Mouse (Mus musculus): Measurements from ENCODE around the gene Faap100.
"Not testable (repeated sequence)": the region's sequence is repeated elsewhere in the genome, so short reads cannot be mapped to it uniquely, and the experiment has no call there.

Gene Faap100

DNA sequence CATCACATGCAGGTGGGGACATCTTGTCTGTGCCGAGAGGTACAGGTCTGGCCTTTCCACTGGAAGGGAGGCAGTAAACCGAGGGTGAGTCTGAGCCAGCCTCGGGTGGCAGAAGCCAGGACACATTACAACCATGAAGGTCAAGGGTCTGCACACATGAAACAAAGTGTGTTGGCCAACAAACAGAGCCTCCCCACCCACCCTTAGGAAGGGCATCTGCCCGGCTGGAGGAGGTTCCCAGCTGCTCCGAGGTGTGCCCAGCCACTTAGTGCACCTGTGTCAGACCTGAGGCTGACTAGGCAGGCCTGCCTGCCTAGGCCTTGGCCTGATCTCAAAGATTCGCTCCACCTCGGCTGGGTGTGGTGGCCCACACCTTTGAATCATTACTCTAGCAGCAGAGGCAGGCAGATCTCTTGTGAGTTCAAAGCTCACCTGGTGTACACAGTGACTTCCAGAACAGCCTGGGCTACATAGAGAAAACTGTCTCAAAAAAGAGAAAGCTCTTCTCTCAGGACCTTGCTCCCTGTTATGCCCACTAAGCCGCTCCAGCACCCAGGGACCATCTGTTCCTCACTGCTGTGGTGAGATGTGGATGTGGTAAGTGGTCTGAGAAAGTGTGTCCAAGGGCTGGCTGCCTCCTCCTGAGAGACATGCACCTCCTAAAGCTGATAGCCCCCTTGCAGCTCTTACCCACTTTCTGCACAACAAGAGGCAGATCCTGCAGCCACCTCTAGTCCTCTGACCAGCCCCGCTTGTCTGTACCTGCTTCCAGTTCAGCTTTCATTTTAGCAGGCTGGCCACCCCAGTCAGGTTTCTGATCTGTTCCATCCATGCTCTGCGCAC lies 27.1 kb downstream of the Faap100 start:
- DNase-seq = no peak

DNA sequence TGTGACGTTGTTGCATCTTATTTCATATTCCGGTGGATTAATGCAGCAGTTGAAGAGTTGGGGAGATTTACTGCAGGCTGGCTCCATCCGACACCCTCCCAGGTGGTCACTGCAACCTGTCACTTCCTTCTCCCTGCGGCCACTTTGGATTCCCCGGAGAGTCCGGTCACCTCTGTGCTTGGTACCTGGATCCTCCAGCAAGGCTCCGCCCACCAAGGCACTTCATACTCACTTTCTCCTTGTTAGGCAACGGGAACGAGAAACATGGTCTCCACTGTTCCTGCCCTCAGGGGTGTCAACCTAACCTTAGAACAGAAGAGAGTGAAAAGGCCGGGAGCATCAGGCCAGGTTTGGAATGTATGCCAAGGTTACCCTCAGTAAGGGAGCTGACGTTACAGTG lies 27.9 kb downstream of the Faap100 start:
- no peak for DNase-seq

DNA sequence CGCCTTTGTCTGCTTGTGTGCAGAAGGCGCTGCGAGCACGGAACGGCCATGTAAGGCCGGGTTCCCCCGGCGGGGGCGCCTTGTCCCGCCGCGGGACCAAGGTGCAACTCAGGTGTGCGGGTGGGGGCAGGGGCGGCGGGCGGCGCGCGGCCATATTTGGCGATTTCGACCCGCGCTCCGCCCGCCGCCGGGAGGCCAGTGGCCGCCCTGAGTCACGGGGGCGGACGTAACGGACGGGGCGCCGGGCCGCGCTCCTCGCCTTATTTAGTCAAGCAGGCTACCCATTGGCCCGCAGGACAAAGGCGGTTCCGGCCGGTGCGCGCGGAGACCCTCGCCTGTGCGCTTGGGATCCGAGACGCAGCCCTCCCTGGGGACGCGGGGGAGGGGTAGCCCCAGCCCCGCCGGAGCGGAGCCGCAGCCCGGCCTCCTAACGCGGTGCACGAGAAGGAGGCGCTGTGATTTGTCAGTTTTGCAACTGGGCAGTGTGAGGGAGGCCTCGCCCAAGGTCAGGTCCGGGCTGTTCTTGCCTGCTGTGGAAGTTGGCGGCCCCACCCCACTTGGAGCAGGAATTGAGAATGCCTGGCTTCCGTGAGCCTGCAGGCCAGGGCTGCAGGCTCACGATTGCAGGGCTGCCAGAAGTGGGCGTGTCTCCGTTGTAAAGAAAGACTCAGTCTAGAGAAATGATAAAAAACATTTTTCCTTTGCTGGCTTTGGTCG lies 28.4 kb downstream of the Faap100 start:
- DNase-seq = peak; percentile 69 to 77

DNA sequence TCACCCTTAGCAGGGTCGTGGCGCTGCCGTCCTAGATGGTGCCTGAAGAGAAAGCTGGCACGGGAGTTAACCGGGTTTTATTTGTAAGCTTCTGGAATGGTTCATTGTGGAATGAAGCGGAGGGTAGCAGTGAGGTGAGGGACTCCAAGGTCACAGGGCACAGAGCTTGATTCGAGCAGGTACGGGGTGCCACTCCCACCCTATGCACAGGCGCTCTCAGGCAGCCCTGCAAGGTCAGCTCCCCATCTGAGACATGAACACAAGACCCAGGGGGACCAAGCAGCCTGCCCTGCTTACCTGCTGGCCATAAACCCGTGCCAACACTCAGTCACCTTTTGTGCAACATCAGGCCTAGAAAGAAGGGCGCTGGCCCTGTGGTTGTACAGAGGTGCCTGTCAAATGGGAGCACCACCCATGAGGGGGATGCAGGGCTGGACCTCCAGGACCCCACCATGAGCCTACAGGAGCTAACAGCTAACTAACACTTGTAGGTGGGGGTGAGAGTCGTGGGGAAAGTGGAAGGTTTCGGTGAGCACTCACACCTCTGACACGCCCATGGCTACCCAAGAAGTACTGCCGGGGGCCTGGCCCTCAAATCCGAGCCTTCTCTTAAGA lies 29.1 kb downstream of the Faap100 start:
- DNase-seq = peak; percentile 28 to 43

- peak in 1 of 2 experiments; percentile 47 for DNase-seq
These were observed 29.7 kb downstream of the Faap100 start for GRCm38 (mm10) chr11:120348684-120349370.

DNA sequence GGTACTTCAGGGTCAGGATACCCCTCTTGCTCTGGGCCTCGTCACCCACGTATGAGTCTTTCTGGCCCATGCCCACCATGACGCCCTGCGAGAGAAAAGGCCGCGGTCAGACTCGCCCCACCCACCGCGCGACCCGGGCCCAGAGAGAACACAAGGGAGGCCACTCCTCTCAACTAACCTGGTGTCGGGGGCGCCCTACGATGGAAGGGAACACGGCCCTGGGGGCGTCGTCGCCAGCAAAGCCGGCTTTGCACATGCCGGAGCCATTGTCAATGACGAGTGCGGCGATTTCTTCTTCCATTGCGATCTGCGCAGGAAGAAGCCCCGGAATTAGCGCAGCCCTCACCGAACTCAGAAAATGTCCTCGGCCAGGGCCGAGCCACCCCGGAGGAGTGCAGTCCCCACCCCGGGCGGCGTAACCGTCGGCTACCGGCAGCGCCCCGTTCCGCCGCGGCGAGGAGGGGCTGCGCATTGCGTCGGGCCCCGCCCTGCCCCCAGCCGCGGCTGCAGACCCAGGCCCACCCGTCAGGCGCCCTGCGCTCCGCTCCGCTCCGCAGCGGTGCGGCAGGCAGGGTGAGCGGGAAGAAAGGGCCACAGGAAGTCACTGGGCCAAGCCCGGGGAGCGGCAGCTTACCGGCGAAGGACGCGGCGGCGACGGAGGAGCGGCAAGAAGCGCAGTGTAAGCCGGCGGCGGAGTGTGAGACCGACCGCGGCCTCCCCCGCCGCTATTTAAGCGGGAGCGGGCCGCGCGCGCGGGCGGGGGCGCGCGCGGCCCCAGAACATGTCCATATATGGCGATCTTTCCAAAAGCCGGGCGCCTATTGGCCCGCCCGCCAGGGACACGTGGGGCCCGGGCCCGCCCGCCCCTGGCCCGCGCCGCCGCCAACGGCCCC lies 30.5 kb downstream of the Faap100 start, which contains the start of gene Actg1:
Actg1 (minus strand) TSS at position 752 of the 893 bp plus-strand sequence.
- peak; percentile 82 to 88 for DNase-seq

GRCm38 (mm10) chr11:120347301-120347700 lies 31.3 kb downstream of the Faap100 start:
- no peak for DNase-seq

GRCm38 (mm10) chr11:120346383-120347034 lies 32.1 kb downstream of the Faap100 start:
- DNase-seq = not testable (repeated sequence)

DNA sequence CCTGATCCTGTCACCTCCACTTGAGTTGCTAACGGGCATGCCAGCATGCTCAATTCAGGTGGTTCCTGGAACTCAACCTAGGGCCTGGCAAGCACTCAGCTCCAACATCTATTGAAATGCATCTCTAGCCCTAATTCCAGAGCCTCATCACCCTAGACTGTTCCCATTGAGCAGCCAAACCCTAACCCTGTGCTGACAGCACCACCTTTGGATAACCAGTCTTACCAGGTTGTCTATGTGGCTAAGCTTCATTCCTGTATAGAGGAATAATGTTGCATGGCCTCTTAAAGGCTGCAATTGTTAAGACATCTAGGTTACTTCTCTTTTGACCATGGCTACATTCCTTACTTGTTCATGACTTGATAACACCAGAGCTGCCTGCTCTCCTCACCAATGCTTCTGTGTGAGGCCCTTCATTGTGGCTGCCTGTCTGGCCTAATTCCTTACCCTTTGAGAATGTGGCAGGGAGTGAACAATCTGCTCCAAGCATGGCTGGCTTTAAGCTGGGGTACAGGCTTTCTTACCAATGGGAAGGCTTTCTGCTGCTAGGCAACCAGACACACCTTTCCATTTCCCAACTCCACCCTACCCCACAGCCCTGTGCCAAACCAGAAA lies 33.4 kb downstream of the Faap100 start:
- DNase-seq = no peak

DNA sequence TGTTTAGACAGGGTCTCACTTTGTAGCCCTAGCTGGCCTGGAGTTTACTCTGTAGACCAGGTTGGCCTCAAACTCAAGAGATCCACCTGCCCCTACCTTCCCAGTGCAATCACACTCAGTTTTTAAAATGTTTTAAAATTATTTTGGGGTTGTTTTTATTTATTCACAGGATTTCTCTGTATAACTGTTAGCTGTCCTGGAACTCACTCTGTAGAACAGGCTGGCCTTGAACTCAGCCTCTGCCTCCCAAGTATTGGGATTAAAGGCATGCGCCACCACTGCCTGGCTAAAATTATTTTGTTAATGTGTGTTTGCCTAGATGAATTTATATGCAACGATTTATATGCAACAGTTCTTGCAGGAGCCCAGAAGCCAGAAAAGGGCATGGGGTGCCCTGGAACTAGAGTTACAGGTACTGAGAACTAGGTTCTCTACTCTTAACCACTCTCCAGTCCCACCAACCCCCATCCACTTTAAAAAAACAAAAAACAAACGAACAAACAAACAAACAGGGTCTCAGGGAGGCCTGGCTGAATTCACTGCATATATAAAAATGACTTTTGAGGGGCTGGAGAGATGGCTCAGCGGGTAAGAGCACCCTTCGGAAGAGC lies 34.1 kb downstream of the Faap100 start:
- DNase-seq = no peak

- no peak for DNase-seq
These were observed 34.9 kb downstream of the Faap100 start for GRCm38 (mm10) chr11:120343519-120344309.

DNA sequence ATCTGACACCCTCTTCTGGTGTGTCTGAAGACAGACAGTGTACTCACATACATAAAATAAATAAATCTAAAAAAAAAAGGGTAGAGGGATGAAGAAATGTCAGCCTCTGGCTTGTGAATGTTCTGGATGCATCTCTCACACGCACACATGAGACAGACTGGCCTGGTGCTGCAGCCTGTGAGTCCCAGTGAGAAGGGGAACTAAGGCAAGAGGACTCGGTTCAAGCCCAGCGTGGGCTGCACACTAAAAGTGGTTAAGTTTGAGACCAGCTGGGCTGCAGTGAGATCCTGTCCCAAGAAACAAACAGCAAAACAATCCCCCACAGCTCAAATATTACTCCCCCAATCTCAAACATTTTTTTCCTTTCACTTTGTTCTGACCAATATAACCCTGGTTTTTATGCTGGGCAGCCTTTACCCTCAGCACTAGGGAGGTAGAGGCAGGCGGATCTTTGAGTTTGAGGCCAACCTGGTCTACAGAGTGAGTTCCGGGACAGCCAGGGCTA lies 35.9 kb downstream of the Faap100 start:
- DNase-seq = no peak

GRCm38 (mm10) chr11:120341661-120342060 lies 36.9 kb downstream of the Faap100 start:
- DNase-seq = no peak

- no peak for DNase-seq
These were observed 38.5 kb downstream of the Faap100 start for GRCm38 (mm10) chr11:120339978-120340513.

DNA sequence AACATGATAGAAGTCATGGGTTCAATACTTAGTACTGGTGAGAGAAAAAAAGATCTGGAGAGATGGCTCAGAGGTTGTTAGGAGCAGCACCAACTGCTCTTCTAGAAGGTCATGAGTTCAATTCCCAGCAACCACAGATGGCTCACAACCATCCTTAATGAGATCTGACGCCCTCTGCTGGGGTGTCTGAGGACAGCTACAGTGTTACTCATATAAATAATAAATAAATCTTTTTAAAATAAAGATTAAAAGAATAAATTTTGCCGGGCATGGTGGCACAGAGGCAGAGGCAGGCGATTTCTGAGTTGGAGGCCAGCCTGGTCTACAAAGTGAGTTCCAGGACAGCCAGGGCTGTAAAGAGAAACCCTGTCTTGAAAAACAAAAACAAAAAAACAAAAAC lies 39.8 kb downstream of the Faap100 start:
- no peak for DNase-seq

DNA sequence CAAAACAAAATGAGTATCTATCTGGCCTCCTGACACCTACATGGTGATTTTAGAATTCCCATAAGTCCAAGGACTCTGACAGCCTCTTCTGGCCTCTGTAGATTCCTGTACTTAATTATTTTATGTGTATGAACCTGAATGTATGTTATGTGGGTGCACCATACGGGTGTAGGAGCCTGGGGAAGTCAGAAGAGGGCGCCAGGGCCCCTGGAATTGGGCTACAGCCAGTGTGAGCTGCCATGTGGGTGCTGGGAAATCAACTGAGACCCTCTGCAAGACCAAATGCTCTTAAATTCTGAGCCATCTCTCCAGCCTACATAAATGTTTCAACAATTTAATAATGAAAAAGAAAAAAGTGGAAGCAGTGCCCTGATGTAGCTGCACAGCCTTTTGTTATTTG lies 41.1 kb downstream of the Faap100 start:
- no peak for DNase-seq

- no peak for DNase-seq
These were observed 43.0 kb downstream of the Faap100 start for GRCm38 (mm10) chr11:120335431-120336021.

DNA sequence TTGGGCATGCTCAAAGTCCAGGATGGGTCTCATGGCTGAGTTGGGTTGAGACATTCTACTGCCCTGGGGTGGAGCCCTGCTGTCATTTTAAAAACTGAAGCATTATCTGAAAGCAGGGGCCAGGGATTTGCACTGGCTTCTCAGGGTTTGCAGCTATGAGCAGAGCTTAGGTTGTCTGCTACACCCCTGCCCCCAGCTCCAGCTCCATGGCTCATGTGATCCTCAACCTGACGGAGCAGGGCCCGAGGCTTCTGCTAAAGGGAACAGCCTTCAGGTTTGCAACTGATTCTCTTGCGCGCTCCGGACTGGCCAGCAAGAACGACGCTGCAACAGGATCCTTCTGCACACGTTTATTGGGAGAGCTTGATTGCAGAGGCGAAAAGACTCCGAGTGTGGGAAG lies 58.4 kb downstream of the Faap100 start:
- DNase-seq = no peak

GRCm38 (mm10) chr11:120319310-120319709 lies 59.3 kb downstream of the Faap100 start:
- DNase-seq = no peak

Data from cerebellum, postnatal 36 days (tissue).